Mouse (Mus musculus): Measurements from ENCODE around the gene Dab1.

DNA sequence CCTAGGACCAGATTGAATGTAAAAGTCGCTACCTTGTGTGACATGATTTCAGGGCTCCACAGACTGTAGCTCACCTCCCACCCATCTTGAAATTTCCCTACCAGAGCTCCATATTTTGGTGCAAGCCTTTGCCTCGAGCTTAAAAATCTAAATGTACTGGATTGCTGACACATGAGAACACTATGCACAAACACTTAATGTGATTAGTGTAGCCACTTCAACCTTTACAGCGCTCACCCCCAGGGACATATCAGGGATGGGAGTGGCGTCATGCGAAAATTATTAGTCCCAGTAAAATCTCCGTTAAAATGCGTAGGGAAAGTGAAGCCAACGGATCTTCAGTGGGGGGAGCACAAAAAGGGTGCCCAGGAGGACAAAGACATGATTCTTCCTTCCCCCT, 953.3 kb downstream of the Dab1 start:
- TF ChIP-seq POLR2A (IDR thresholded peaks at IDR 0.05; ENCODE audit: insufficient read depth, low read depth, low read length) (no peak), CTCF (IDR thresholded peaks at IDR 0.05; ENCODE audit: insufficient read depth, low read depth, low read length) (no peak)

Data from olfactory bulb, adult 2 months (tissue).